Mouse (Mus musculus) CH12F3 (cell line): ENCODE measurements around the gene Amn1.

ENCODE experiments used
- in situ Hi-C: fragments of 300-500 bp; cut with MboI; formaldehyde crosslinking; loops from 2 replicates; pipeline ENCODE4 v1.14.3; 2020; ENCODE audit warnings: low sequenced_read_pairs

The Amn1 gene

GRCm38 (mm10) chr6:149118935-149119334, 69.6 kb downstream of the Amn1 start:
- in situ Hi-C loops = loop anchor here (5.0 to 10.0 kb wide), 2 partner anchors 54 to 107 kb away; no protein-coding TSS in a partner anchor

GRCm38 (mm10) chr6:149116992-149117391, 71.5 kb downstream of the Amn1 start:
- in situ Hi-C loops = loop anchor here (5.0 to 10.0 kb wide), 2 partner anchors 52 to 105 kb away; no protein-coding TSS in a partner anchor

- in situ Hi-C loops = no loop called here
Observed at GRCm38 (mm10) chr6:149108909-149109308, 79.6 kb downstream of the Amn1 start.

- in situ Hi-C loops = no loop called here
Observed at GRCm38 (mm10) chr6:149107615-149108014, 80.9 kb downstream of the Amn1 start.
